Mouse (Mus musculus) heart, postnatal 14 days (tissue): ENCODE measurements at regions not wholly inside any gene's neighbourhood (a gene's known extent, or its start where the extent isn't known, plus 50 kb on each side); places are given as distances from the start of the nearest gene placed in this dataset.

Experiments
- DNase-seq, 2 experiments: peaks; one replicate each; pipeline ENCODE4 v3.0.0; 2021 to 2022
- intact Hi-C: fragments of 180-260 bp; cut with DNase I; formaldehyde crosslinking; loops from one replicate; pipeline ENCODE4 v1.15.1; 2025

DNA sequence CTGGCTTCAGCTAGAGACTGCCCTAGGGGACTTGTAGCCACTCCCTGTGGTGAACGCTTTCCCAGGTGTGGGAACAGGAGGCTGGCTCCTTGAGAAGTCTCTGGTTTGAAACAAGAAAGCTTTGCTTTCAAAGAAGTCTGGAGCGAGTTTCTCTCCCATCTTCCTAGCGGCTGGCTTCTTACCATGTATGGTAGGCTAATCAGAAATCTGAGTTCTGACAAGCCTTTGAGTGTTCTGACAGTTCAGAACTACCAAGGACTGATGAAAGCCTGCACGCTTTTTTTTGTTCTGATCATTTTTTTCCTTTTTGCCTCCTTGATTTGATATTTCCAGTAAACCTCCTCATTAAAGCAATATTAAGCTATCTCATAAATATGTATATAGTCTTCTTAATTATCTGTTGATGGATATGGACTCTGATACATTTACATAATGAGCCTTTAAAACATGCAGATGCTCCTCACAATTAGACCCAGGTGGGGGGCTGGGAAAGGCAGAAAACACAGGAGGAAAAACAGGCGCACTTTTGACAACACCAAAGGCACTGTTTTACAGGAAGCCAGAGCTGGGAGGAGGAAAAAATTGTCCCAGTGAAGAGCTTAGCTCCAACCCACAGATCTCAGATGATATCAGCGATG lies 95.7 kb upstream of the Plxnc1 start:
- intact Hi-C loops = no loop called here

GRCm38 (mm10) chr10:95036043-95036697 lies 91.5 kb upstream of the Plxnc1 start:
- no peak for DNase-seq
- intact Hi-C loops = no loop called here

More for the DNA sequence above, 95.7 kb upstream of the Plxnc1 start:
- no peak for DNase-seq

DNA sequence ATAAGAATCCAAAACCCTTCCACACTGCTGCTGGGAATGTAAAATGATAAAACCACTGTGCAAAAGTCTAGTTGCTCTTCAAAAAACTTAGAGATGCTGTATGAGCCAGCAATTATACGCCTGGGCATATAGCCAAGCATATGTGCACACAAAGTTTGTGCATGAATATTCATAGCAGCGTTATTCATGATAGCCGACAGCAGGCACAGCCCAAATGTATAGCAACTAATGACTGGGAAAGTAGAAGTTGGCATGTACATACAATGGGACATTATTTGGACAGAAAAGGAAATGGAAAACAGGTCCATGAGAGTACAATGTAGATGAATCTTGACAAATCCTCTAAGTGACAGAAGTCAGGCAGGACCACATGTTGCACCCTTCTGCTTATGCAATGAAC lies 90.7 kb upstream of the Plxnc1 start:
- no peak for DNase-seq
- intact Hi-C loops = no loop called here

- DNase-seq = no peak
- intact Hi-C loops = no loop called here
Observed at GRCm38 (mm10) chr10:95034566-95034965, 89.9 kb upstream of the Plxnc1 start.

- intact Hi-C loops = no loop called here
- no peak for DNase-seq
Observed at GRCm38 (mm10) chr10:95032760-95033716, 88.4 kb upstream of the Plxnc1 start.

- no peak for DNase-seq
- intact Hi-C loops = no loop called here
Observed at GRCm38 (mm10) chr10:95031371-95031770, 86.7 kb upstream of the Plxnc1 start.

DNA sequence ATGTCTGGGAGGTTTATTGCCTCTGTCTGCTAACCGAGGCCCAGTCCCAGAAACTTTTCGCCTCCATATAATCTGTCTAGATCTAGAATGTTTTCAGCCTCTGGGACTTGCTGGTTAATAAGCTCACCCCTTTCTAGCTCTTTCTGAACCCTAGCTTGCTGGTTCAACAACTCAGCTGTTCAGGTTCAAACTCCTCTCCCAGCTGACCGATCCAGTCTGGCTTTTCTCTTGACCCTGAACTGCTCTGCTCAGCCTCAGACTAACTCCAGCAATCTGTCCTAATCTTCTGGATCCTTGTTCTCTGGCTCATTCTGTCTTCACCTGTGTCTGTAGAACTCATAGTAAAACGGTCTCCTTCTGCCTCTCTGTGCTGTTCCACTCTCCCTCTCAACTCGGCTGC lies 86.2 kb upstream of the Plxnc1 start:
- DNase-seq = no peak
- intact Hi-C loops = no loop called here

DNA sequence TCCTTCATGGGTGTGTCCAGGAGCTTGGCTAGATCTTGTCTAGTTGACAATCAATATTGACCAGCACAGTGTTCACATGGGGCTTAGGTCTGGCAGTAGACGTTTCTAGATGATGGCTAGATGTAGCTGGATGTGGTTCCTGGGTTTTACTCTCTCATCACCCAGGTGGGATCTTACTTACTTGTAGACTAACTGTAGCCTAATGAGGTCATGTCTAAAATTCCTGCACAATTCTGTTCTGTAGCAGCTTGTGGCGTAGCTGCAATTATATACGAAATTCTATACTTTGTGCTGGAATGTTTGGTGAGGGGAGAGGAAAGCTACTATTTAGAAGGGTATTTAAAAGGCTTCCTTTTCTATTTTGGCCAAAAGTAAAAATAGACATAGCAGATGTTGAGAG lies 84.9 kb upstream of the Plxnc1 start:
- intact Hi-C loops = loop anchor here (5.0 kb wide), 1 partner anchor 38 kb away; no protein-coding TSS in a partner anchor
- no peak for DNase-seq

DNA sequence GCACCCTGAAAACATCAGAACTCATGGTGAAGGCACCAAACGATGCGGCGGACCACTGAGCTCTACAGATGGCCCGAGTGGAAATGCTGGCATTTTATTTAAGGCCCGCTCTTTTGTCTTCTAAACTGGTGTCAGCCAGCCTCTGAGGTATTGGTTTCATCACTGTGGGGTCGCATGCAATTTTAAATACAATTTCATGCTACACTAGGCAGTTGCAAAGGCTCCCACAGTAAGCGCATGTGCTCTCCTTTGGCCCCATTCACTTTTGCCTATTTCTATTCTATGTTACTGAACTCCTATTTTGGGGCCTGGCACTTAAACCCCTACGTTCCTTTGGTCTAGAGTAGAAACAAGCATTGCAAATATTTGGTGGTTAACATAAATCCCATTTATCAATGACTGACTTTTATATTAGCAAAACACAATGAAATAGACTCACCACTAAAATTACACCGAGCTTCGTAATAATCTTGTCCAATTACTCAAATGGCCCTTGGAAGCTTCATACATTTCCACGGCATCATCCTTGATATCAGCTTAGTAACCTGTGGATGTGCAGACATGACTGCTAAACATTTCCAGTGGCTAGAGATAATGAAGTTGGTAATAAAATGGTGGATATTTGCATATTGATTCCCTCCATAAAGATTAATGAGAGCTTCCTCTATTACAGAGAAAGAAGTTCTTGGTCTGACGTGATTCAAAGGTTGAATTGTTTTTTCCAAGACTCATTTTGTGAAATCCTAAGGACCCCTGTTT lies 81.1 kb upstream of the Plxnc1 start:
- DNase-seq = no peak
- intact Hi-C loops = loop anchor here (5.0 kb wide), 1 partner anchor 42 kb away; no protein-coding TSS in a partner anchor

GRCm38 (mm10) chr10:95021209-95021608 lies 76.6 kb upstream of the Plxnc1 start:
- no peak for DNase-seq
- intact Hi-C loops = no loop called here

GRCm38 (mm10) chr10:95016896-95017295 lies 72.3 kb upstream of the Plxnc1 start:
- intact Hi-C loops = no loop called here

GRCm38 (mm10) chr10:95015298-95015951 lies 70.8 kb upstream of the Plxnc1 start:
- DNase-seq = no peak
- intact Hi-C loops = no loop called here

More at GRCm38 (mm10) chr10:95016896-95017295, 72.3 kb upstream of the Plxnc1 start:
- no peak for DNase-seq

GRCm38 (mm10) chr10:95013946-95014345 lies 69.3 kb upstream of the Plxnc1 start:
- intact Hi-C loops = no loop called here
- peak; percentile 74 to 80 for DNase-seq

DNA sequence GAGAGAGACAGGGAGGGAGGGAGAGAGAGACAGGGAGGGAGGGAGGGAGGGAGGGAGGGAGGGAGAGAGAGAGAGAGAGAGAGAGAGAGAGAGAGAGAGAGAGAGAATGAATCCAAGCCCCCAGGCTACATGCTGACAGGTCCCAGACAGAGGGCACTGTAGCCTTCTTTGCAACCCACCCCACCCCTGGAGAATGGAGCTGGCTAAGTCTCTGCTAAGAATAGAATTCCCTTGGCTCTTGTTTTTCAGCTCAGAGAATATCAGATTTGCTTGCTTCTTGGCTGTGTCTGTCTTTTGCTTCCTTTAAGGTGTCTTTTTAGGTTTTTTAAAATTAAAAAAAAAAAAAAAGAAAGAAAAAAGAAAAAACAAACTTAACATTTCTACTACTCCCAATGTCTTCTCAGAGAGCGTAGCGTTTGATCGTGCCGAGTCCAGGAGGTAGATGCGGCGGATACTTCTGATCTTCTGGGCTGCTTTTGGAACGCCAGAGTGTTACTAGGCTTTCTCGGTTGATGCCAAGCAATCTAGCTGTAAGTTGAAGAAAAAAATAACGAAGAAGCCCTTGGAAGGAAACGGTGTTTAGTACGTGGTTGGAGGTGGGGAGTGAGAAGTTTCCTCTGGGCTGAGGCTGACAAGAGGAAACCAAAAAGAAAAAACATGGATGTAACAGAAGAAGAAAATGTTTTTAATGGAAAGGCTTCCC lies 68.7 kb upstream of the Plxnc1 start:
- no peak for DNase-seq
- intact Hi-C loops = no loop called here

- no peak for DNase-seq
Observed at GRCm38 (mm10) chr10:95010333-95010732, 65.7 kb upstream of the Plxnc1 start.

DNA sequence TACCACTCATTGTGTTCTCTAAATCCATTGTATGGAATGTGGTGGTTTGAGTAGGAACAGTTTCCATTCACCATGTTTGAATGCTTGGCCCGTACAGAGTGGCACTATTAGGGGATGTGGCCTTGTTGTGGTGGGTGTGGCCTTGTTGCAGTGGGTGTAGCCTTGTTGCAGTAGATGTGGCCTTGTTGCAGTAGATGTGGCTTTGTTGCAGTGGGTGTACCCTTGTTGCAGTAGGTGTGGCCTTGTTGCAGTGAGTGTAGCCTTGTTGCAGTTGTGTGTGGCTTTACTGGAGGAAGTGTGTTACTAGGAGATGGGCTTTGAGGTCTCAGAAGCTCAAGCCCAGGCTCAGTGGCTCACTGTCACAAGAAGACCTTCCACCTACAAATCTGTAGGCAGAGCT lies 64.4 kb upstream of the Plxnc1 start:
- intact Hi-C loops = no loop called here

More at GRCm38 (mm10) chr10:95010333-95010732, 65.7 kb upstream of the Plxnc1 start:
- intact Hi-C loops = no loop called here

DNA sequence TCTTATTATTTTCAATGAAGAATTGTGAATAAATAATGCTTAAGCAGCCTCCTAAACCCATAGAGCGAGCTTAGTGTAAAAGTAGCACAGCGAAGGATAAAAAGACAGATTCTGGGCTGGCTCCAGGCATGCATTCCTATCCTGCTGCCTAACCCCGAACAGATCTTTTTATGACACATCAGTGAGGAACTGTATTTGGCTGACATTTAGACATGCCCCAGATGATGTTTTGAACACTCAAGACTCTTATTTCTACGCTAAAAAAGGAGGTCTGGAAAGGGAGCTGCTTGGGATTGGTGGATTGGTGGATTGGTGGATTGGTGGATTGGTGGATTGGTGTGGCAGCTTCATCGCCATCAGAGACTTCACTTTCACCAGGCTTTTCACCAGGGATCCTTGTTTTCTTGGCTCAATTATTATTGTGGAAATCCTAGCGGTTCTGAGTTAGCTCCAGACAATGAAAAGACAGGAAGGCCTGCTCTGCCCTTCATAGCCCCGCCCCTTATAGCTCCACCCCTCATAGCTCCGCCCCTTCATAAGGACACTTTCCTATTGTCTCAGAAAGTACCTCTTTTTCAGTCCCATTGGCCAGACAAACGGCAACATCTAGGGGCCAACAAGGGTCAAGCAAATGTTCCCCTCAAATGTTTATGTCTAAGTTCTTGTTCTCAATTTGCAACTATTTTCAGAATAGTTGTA lies 59.6 kb upstream of the Plxnc1 start:
- DNase-seq = peak; percentile 38 to 48

More for the DNA sequence above, 64.4 kb upstream of the Plxnc1 start:
- no peak for DNase-seq

GRCm38 (mm10) chr10:95003621-95004020 lies 59.0 kb upstream of the Plxnc1 start:
- peak; percentile 50 to 58 for DNase-seq
- intact Hi-C loops = no loop called here

More for the DNA sequence above, 59.6 kb upstream of the Plxnc1 start:
- intact Hi-C loops = no loop called here
